Mouse (Mus musculus): ENCODE measurements around the gene Arfrp1.
A peak's percentile ranks its signal among the peaks of the same experiment; 100 is the strongest.

Gene Arfrp1

GRCm38 (mm10) chr2:181377230-181377629, 12.0 kb upstream of the Arfrp1 start:
- no peak for DNase-seq (ENCODE audit: low spot score in 2 of 2)

- no peak for DNase-seq (ENCODE audit: low spot score in 2 of 2)
These were observed 10.6 kb upstream of the Arfrp1 start for GRCm38 (mm10) chr2:181375787-181376186.

GRCm38 (mm10) chr2:181370001-181370400, 4.8 kb upstream of the Arfrp1 start:
- no peak for DNase-seq (ENCODE audit: low spot score in 2 of 2)

GRCm38 (mm10) chr2:181365655-181366075, 461 bp upstream of the Arfrp1 start:
- DNase-seq (ENCODE audit: low spot score in 2 of 2): no peak

DNA sequence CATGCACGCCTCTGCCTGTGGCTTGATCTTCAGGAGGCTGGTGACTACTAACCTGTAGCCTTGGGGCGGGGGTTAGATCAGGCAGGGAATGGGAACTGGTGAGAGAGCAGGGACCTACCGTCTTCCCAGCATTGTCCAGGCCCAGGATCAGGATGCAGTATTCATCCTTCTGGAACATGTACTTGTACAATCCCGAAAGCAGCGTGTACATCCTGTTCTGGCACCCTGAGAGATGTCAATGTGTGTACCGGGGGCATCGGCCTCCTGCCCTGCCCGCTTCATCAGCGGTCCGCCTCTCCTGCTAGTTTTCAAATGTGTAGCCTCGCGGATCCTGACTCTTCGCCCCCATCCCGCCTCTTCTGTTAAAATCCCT, 731 bp downstream of the Arfrp1 start:
- DNase-seq (ENCODE audit: low spot score in 2 of 2): no peak

- no peak for DNase-seq (ENCODE audit: low spot score in 2 of 2)
These were observed 1.3 kb downstream of the Arfrp1 start for GRCm38 (mm10) chr2:181363946-181364345.

GRCm38 (mm10) chr2:181356780-181357179, 8.4 kb downstream of the Arfrp1 start:
- DNase-seq (ENCODE audit: low spot score in 2 of 2): no peak

- DNase-seq (ENCODE audit: low spot score in 2 of 2): no peak
These were observed 22.4 kb downstream of the Arfrp1 start for GRCm38 (mm10) chr2:181342766-181343165.

DNA sequence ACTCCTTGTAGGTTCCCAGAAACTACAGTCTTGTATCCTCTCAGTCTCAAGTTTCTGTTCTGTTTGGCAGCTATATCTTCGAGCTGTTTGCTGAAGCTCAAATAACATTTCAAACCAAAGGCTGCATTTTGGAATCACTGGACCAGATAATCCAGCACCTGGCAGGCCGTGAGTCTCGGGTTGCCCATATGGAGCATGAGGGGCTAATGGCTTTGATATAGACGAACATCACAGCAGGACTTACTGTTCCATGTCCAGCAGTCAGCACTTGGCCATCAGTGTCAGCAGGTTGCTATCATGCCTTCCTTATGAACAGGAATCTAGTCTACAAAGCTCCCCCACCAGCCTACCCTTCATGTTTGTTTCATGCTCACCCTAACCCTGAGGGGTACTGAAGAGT, 24.8 kb downstream of the Arfrp1 start:
- DNase-seq (ENCODE audit: low spot score in 2 of 2): no peak

DNA sequence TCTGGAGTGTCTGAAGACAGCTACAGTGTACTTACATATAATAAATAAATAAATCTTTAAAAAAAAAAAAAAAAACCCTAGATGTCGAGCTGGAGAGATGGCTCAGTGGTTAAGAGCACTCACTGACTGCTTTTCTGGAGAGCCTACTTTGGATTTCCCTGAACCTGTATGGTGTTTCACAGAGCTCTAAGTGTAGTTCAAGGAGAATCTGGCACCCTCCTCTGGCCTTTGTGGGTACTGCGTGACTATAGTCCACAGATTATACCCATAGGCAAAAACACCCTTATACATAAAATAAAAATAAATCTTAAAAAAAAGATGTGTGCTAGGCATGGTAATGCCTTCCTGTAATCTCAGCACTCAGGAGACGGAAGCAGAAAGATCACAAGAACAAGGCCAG, 31.2 kb downstream of the Arfrp1 start:
- DNase-seq (ENCODE audit: low spot score in 2 of 2): peak; percentile 41 to 65

- DNase-seq (ENCODE audit: low spot score in 2 of 2): no peak
These were observed 32.7 kb downstream of the Arfrp1 start for GRCm38 (mm10) chr2:181332542-181332941.

GRCm38 (mm10) chr2:181326098-181326497, 39.1 kb downstream of the Arfrp1 start:
- no peak for DNase-seq (ENCODE audit: low spot score in 2 of 2)

- no peak for DNase-seq (ENCODE audit: low spot score in 2 of 2)
These were observed 43.1 kb downstream of the Arfrp1 start for GRCm38 (mm10) chr2:181322136-181322535.

DNA sequence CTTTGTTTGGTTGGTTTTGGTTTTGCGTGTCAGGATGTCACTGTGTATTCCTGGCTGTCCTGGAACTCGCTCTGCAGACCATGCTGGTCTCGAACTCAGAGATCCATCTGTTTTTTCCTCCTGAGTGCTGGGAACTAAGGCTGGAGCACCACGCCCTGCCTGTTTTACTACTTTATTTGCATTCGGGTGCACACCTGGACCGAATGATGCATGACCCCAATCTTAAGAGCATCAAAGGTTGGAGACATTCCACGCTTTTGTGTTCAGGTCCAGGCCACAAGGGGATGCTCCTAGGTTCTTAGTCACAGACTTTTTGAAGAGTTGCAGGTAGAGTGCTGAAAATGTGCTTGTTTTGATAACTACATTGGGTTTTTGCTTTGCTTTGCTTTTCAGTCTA, 45.1 kb downstream of the Arfrp1 start:
- no peak for DNase-seq (ENCODE audit: low spot score in 2 of 2)

DNA sequence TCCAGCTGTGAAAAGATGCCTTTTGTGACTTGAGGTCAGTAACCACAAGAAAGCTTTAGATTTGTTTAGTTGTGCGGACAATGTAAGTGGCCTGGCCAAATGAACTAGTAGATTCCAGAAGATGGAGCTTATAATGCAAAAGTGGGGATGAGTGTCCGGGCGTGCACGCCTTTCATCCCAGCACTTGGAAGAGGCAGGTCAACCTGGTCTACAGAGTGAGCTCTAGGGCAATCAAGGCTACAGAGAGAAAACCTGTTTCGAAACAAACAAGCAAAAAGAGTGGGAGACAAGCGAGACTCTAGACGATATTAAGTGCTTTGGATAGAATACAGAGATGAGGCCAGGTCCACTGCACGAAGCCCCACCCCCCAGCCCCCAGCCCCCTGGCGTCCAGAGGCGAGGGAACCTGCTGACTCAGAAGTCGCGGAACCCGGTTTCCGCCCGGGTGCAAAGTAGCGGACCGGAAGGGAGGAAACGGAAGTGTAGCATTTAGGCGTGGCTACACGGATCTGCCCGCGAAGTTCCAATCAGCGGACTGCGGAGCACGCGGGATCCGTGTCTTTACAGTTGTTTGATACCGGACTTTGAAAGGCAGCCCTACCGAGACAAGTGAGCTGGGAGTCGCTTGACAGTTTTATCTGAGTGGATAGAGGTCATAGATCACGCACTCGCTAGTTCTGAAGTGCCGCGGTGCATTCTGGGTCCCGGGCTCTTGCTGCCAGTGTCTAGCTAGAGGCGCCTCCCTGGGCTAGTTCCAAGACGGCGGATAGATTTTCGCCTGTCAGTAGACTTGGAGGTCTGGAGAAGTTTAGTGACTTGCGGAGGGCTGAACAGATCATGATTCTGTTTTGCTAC, 45.7 kb downstream of the Arfrp1 start, which contains the start of gene Rtel1:
Gene Rtel1, plus strand, starts transcription at position 492 of the 855 bp plus-strand sequence.
- peak; percentile 52 to 85 for DNase-seq (ENCODE audit: low spot score in 2 of 2)

GRCm38 (mm10) chr2:181314080-181314810, 51.0 kb downstream of the Arfrp1 start, which contains the start of gene Stmn3:
Stmn3 (minus strand) TSS chr2:181314500.
- DNase-seq (ENCODE audit: low spot score in 2 of 2): peak; percentile 66 to 79

DNA sequence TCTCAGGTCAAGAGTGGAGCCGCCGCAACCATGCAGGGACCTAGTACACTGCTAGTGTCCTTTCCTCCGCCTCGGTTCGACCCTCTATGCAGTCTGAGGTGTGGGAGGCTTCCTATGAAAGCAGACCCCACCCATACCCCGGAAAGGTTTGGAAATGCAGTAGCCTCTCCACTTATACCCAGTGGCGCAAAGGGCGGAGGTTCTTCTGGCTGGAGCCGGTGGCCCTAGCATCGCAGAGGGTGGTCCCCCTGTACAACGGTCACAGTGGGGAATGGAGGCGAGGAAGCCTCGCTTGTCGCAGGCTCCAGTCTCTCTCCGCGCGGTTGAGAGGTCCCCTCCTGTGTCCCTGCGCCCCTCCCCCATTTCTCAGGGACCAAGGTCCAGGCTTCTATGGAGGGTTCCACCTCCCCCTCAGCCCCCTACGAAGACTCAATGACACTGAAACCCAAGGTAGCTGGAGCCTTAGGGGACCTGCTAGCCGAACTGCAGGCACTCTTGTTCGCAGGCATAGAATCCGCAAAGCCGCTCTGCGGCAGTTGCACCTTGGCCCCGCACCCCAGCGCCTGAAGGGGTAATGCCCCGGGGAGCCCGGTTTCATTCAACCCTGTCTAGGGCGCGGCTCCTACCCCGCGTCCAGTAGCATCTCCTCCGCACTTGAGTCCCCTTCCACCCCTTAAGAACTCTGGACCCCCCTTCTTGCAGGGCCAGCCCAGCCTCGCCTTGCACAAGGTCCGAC, 51.7 kb downstream of the Arfrp1 start:
- DNase-seq (ENCODE audit: low spot score in 2 of 2): peak in 1 of 2 experiments; percentile 45

GRCm38 (mm10) chr2:181313006-181313343, 52.2 kb downstream of the Arfrp1 start:
- DNase-seq (ENCODE audit: low spot score in 2 of 2): no peak

- DNase-seq (ENCODE audit: low spot score in 2 of 2): no peak
These were observed 52.8 kb downstream of the Arfrp1 start for GRCm38 (mm10) chr2:181312435-181312834.
